Mouse (Mus musculus) right cerebral cortex, postnatal 25 days (tissue): Measurements from ENCODE around the gene Setd1a.
"Not testable (repeated sequence)": the region's sequence is repeated elsewhere in the genome, so short reads cannot be mapped to it uniquely, and the experiment has no call there.

Experiments
- DNase-seq: peaks from one replicate; pipeline ENCODE4 v3.0.0; 2022

The Setd1a gene

DNA sequence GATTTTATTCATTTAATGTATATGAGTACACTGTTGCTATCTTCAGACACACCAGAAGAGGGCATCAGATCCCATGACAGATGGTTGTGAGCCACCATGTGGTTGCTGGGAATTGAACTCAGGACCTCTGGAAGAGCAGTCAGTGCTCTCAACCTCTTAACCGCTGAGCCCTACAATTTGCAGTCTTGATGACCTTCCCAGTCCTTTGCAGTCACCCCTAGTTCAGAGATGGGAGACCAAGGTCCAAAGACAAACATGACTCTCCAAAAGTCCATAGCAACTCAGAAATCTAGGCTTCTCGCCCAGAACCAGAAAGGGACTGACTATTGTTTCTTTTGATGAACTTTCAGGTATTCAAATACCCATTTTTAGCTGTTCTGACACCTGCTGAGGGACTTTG is 63.6 kb downstream of the Setd1a start:
- DNase-seq, result not testable (repeated sequence)

DNA sequence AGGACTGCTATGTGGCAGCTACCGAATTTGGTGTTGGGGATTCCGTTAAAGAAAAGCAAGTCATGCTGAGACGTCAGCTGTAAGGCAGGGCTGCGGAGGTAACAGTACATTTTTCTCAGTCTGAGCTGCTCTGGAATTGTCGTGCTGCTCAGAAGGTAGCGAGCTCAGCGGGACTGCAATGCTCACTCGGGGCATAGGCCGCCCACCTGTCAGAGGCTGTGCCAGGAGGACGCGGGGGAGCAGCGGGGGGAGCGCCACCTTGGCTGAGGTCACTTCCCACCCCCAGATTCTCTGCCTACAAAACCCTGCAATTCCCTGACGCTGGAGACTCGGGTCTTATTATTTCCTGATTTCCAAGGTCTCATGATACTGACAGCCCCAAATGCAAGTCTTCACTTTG is 64.4 kb downstream of the Setd1a start:
- DNase-seq, result peak; percentile 79

DNA sequence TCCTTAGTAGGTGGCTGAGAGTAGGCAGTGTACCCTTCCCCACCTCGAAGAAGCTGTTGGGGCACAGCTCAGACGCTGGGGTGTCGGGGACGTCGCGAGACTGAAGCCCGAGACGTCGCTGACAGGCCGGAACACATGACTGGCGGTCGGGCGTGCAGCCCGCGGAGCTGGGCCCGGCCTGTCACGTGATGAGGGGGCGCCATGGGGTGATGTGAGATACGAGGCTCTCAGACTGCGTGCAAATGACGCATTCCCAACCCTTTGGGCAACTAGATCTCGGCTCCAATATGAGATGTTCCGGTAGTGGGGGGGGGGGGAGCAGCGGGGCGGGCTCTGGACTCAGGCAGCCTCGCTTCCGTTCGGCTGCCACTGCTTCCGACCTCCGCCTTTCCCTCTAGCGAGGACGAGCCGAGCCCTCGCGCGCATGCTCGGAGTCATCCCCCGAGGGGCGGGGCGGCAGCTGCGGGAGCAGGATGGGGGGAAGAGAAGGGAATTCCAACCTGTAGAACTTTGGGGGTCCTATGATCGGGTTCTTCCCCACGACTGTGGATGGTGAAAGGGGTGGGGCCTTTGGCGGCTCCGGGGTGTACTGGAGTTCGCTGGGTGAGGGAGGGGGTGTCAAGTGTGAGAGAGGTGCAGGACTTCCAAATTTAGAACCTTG is 65.0 kb downstream of the Setd1a start:
- DNase-seq, result peak; percentile 98

DNA sequence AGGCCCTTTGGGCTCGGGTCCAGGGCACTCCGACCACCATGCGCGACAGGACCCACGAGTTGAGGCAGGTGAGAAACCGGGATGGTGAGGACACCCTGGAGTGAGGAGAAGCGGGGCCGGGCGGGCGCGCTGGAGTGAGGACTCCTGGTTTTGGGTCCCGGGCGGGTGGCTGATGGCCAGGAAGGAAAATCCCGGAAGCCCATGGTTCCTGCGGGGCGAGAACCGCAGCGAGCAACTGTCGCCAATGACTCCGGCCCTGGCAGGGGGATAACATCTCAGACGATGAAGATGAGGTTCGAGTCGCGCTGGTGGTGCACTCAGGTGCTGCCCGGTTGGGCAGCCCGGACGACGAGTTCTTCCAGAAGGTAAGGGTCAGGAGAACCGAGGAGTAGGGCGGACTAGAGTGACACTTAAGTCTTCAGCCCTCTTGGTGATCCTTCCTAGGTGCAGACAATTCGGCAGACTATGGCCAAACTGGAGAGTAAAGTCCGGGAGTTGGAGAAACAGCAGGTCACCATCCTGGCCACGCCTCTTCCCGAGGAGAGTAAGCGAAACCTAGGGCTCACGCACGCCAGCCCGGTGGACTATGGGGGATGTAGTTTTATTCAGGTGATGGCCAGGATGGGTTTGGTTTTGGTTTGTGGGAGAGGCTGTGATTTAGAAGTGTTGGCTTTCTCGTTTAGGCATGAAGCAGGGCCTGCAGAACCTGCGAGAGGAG is 65.7 kb downstream of the Setd1a start:
- DNase-seq, result peak; percentile 83
